Mouse (Mus musculus) C2C12 (cell line): ENCODE results near the gene Dnaaf1. TPM values are rescaled to one million over a fixed set of nuclear protein-coding genes. Genes with fewer than 3 reads are reported as not detected.

Source experiments
- H3K27me3 ChIP-seq: one replicate; pipeline ENCODE4 v1.6.1; 2011; ENCODE audit not compliant: control insufficient read depth, insufficient read depth, insufficient read length
- H3K36me3 ChIP-seq: one replicate; pipeline ENCODE4 v1.6.1; 2011; ENCODE audit not compliant: control insufficient read depth, insufficient read depth
- H3K4me3 ChIP-seq: one replicate; pipeline ENCODE4 v1.5.1; 2011; ENCODE audit warnings: mild to moderate bottlenecking, control low read depth; ENCODE audit not compliant: poor library complexity, insufficient read depth, severe bottlenecking
- H3K79me2 ChIP-seq: one replicate; pipeline ENCODE4 v1.6.1; 2011; ENCODE audit not compliant: control insufficient read depth, insufficient read depth
- H3K79me3 ChIP-seq: one replicate; pipeline ENCODE4 v1.6.1; 2011; ENCODE audit warnings: low read depth, control low read depth
- H3ac ChIP-seq: one replicate; pipeline ENCODE3; 2011; ENCODE audit warnings: low read depth; ENCODE audit not compliant: control insufficient read depth, insufficient read length
- CEBPB ChIP-seq: IDR thresholded peaks from one replicate; pipeline ENCODE4 v1.6.1; 2011; ENCODE audit warnings: low read depth, mild to moderate bottlenecking, control low read depth, moderate library complexity
- CTCF ChIP-seq: IDR thresholded peaks from one replicate; pipeline ENCODE4 v1.5.1; 2011; ENCODE audit not compliant: control insufficient read depth, insufficient read depth, insufficient read length
- FOSL1 ChIP-seq: IDR thresholded peaks from one replicate; pipeline ENCODE4 v1.8.0; 2011; ENCODE audit warnings: mild to moderate bottlenecking, low read length; ENCODE audit not compliant: poor library complexity, insufficient read depth, severe bottlenecking
- MAX ChIP-seq: IDR thresholded peaks from one replicate; pipeline ENCODE4 v1.6.1; 2011; ENCODE audit warnings: mild to moderate bottlenecking, control low read depth
- MYOD1 ChIP-seq: IDR thresholded peaks from one replicate; pipeline ENCODE4 v1.6.1; 2011; ENCODE audit warnings: low read depth; ENCODE audit not compliant: control insufficient read depth, insufficient read length
- MYOG ChIP-seq: IDR thresholded peaks from one replicate; pipeline ENCODE4 v1.6.1; 2011; ENCODE audit not compliant: control insufficient read depth, insufficient read length; ENCODE audit errors: extremely low read depth
- USF1 ChIP-seq: IDR thresholded peaks from one replicate; pipeline ENCODE4 v1.6.1; 2011; ENCODE audit warnings: low read depth, mild to moderate bottlenecking, control low read depth, moderate library complexity
- polyA plus RNA-seq: library from polyadenylated mRNA; unstranded; fragments of >200 nt; fragmentation: generic; extraction: Trizol; gene quantifications from one replicate; pipeline ENCODE4 v1.2.1, GENCODE M21; 2012; ENCODE audit warnings: missing spikeins

The Dnaaf1 gene
- polyA plus RNA-seq, 1 experiment, result 0.01 TPM

GRCm38 (mm10) chr8:119575366-119575726, 311 bp downstream of the Dnaaf1 start:
- Histone ChIP-seq H3ac (peak overlapping the region; percentile 76), H3K4me3 (peak overlapping the region; percentile 53), H3K79me2 (peaks cover 11% of the 10 kb centered on the region), H3K79me3 (no peaks in the 10 kb centered on the region), H3K36me3 (no peaks in the 10 kb centered on the region), H3K27me3 (peaks cover 44% of the 10 kb centered on the region)
- TF ChIP-seq FOSL1, result no peak
- TF ChIP-seq MYOG, result no peak
- TF ChIP-seq MYOD1, result no peak
- TF ChIP-seq USF1, result no peak
- TF ChIP-seq CTCF, result no peak
- TF ChIP-seq MAX, result no peak
- no peak for TF ChIP-seq CEBPB

GRCm38 (mm10) chr8:119579096-119579495, 4.1 kb downstream of the Dnaaf1 start:
- H3K79me2 ChIP-seq, result peaks cover 5% of the 10 kb centered on the region
- H3K4me3 ChIP-seq, result no peak overlapping the region
- H3K27me3 ChIP-seq, result peaks cover 66% of the 10 kb centered on the region
- no peaks in the 10 kb centered on the region for H3K79me3 ChIP-seq
- no peaks in the 10 kb centered on the region for H3K36me3 ChIP-seq
- no peak overlapping the region for H3ac ChIP-seq
- TF ChIP-seq USF1 (no peak), MAX (no peak), CEBPB (no peak), FOSL1 (no peak), MYOD1 (no peak)

GRCm38 (mm10) chr8:119580441-119581161, 5.6 kb downstream of the Dnaaf1 start:
- peaks cover 66% of the 10 kb centered on the region for H3K27me3 ChIP-seq
- no peak overlapping the region for H3ac ChIP-seq
- no peaks in the 10 kb centered on the region for H3K79me2 ChIP-seq

GRCm38 (mm10) chr8:119585901-119586300, 10.9 kb downstream of the Dnaaf1 start:
- Histone ChIP-seq H3K79me3 (no peaks in the 10 kb centered on the region), H3K79me2 (no peaks in the 10 kb centered on the region), H3K27me3 (peaks cover 23% of the 10 kb centered on the region), H3ac (no peak overlapping the region), H3K36me3 (no peaks in the 10 kb centered on the region), H3K4me3 (no peak overlapping the region)
- TF ChIP-seq CEBPB (no peak), MYOG (no peak), FOSL1 (no peak), MAX (no peak), USF1 (no peak), MYOD1 (no peak), CTCF (no peak)

More at GRCm38 (mm10) chr8:119580441-119581161, 5.6 kb downstream of the Dnaaf1 start:
- Histone ChIP-seq H3K4me3 (no peak overlapping the region), H3K36me3 (no peaks in the 10 kb centered on the region), H3K79me3 (no peaks in the 10 kb centered on the region)
- no peak for TF ChIP-seq CTCF
- no peak for TF ChIP-seq MYOG
- no peak for TF ChIP-seq MAX
- TF ChIP-seq MYOD1, result no peak
- no peak for TF ChIP-seq USF1
- no peak for TF ChIP-seq CEBPB
- TF ChIP-seq FOSL1, result no peak

GRCm38 (mm10) chr8:119588321-119588720, 13.3 kb downstream of the Dnaaf1 start:
- H3K79me2 ChIP-seq, result no peaks in the 10 kb centered on the region
- H3K4me3 ChIP-seq, result no peak overlapping the region
- no peaks in the 10 kb centered on the region for H3K36me3 ChIP-seq
- H3K79me3 ChIP-seq, result no peaks in the 10 kb centered on the region
- TF ChIP-seq MYOG (no peak), FOSL1 (no peak), USF1 (no peak), CTCF (no peak), MYOD1 (no peak), CEBPB (no peak), MAX (no peak)
- H3K27me3 ChIP-seq, result peaks cover 6% of the 10 kb centered on the region
- no peak overlapping the region for H3ac ChIP-seq
